Mouse (Mus musculus) mouse embryonic stem cell (cell line): ENCODE measurements around the gene Atg2a.
"Not testable (repeated sequence)": the region's sequence is repeated elsewhere in the genome, so short reads cannot be mapped to it uniquely, and the experiment has no call there.

ENCODE experiments used
- in situ Hi-C, 2 experiments: fragments of 300-500 bp; cut with MboI; formaldehyde crosslinking; loops; 1 replicate in 1 of 2; 3 replicates in 1 of 2; pipeline ENCODE4 v1.14.3; 2019 to 2020; ENCODE audit warnings: low sequenced_read_pairs in 2 of 2, low pct_unique_long_range_greater_than_20kb in 1 of 2, mixed read lengths in 1 of 2; ENCODE audit not compliant: unreplicated experiment in 1 of 2

Gene Atg2a

DNA sequence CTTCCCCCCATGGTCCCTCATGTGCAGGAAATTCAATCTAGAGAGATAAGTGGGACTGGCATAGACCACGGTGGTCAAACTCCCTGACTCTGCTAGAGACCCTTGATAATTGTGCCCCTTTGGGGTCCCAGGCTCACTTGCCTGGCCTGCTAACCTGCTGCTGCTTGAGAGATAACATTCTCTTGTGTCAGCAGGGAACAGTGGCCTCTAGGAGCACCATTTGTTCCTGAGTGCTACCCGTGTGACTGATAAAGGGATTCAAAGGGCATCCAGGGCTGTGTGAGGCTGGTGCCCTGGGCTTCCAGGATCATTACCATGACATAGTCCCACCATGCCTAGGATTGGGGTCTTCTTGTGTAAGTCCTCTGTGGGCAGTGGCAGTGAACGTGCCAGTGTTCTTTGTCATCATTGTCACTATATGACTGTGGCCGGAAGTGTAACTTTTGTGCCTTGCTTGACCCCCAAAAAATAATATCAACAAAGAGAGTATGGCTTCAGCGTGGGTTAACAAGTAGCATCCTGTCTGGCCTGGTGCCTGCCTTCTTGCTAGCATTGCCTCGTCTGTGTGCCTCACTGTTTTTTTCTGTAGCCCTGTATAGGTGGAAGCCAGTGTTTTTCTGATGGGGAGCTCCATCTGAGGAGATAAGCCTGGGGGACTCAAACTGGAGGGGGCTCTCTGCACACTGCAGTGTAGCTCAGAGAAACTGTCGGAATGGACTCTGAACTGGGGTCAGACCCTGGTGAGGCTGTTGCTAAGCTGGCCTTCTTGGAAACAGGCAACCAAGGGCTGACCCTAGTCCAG is 44.4 kb downstream of the Atg2a start:
- in situ Hi-C loops = no loop called here

DNA sequence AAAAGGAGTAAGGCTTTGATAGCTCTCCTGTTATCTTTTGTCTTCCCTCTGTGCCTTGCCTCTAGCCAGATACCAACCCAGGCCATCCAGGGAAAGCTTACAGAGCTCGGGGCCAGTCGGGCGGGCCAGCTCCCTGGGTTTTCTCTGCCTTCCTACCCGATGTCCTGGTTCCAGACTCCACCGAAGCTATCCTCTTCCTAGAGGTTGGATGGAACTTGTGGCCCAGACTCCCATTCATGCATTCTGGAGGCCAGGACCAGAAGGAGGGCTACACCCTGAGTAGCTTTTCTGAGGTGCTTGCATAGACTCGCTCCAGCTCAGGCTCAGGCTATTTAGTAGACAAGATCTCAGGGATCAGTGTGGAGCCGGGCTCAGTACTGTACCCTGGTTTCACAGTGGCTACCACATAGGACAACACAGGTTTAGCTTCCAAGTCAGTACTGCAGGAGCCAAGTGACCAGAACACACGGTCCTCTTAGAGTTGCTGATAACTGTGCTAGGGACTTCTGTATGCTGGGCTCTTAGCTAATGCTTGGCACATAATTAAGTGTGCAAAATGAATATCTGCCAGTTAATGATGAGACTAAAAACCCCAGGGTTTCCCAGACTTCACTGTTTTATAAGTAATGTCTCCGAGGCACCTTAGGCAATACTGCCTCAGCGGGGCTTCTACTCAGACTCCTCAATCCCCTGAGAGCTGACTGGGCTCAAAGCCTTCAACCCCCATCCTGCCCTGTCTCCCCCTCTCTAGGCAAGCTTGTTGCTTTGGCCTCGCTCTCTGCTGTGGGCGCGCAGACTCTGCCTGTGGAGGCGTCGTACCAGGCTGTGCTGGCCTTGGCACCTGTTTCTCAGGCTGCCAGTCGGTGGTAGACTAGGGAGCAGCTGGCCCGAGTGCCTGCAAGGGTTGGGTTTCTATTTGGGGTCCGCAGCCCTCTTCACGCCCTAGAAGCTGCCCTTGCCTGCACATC is 45.2 kb downstream of the Atg2a start:
- in situ Hi-C loops = no loop called here

DNA sequence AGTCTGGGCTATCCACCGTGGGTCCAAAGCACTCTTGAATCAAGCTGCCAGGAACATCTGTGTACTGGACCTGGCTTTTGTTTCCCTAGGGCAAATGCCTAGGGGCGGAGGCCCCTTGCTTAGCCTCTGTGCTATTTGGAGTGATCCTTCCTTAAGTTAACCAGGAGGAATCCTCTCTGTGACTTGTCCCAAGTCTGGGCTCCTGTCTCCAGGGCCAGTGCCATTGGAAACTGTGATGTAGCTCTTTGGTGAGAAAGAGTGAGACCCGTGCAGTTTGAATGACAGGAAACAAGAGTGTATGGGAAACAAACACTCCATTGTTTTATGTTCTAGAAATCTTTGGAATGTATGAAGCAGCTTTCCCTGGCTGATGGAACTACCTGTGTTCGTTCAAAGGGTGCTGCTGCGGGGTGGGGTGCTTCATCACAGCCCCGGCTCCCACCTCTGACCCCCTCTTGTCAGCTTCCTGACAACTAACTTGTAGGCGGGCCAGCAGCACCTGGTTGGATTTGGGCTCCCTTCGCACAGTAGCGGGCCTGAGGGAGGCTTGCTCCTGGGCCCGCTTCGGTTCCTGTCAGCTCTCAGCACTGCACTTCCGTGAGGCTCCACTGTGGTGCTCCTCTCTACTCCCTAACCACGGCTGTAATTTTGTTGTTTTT is 46.9 kb downstream of the Atg2a start:
- in situ Hi-C loops = no loop called here

GRCm38 (mm10) chr19:6289696-6290238 is 48.3 kb downstream of the Atg2a start:
- in situ Hi-C loops = no loop called here

DNA sequence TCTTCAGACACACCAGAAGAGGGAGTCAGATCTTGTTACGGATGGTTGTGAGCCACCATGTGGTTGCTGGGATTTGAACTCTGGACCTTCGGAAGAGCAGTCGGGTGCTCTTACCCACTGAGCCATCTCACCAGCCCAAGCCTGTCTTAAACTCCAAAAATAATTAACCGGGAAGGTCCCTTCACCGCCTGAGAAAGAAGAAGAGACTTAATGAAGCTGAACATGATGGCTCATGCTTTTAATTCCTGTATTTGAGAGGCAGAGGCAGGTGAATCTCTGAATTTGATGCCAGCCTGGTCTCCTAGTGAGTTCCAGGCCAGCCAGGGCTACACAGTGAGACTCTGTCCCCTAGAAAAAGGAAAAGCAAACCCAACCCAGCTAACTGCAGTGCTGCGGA is 49.2 kb downstream of the Atg2a start:
- in situ Hi-C loops = not testable (repeated sequence)

- in situ Hi-C loops = no loop called here
These were observed 49.8 kb downstream of the Atg2a start for GRCm38 (mm10) chr19:6291117-6291781.

DNA sequence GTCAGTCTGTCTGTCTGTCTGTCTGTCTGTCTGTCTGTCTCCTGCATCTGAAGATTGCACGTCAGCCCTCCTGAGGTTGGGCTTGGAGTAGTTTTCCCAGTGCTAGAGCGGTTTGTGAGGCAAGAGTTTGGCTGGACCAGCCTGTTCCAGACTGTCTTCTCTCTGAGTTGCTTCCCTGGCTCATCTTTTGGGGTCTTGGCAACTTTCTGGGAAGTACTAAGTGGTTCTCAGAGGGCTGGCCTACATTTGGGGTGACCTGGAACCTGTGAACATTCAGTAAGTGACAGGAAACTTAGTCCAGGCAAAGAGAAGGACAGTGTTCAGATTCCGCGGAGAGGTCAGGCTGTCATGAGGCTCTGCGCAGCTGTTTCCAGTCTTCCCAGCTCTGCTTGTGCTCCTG is 50.8 kb downstream of the Atg2a start:
- in situ Hi-C loops = no loop called here

GRCm38 (mm10) chr19:6294301-6294700 is 52.8 kb downstream of the Atg2a start:
- in situ Hi-C loops = no loop called here

GRCm38 (mm10) chr19:6296551-6297210 is 55.2 kb downstream of the Atg2a start:
- in situ Hi-C loops = no loop called here

- in situ Hi-C loops = no loop called here
These were observed 56.2 kb downstream of the Atg2a start for GRCm38 (mm10) chr19:6297641-6298040.

- in situ Hi-C loops = no loop called here
These were observed 57.5 kb downstream of the Atg2a start for GRCm38 (mm10) chr19:6299003-6299402.

DNA sequence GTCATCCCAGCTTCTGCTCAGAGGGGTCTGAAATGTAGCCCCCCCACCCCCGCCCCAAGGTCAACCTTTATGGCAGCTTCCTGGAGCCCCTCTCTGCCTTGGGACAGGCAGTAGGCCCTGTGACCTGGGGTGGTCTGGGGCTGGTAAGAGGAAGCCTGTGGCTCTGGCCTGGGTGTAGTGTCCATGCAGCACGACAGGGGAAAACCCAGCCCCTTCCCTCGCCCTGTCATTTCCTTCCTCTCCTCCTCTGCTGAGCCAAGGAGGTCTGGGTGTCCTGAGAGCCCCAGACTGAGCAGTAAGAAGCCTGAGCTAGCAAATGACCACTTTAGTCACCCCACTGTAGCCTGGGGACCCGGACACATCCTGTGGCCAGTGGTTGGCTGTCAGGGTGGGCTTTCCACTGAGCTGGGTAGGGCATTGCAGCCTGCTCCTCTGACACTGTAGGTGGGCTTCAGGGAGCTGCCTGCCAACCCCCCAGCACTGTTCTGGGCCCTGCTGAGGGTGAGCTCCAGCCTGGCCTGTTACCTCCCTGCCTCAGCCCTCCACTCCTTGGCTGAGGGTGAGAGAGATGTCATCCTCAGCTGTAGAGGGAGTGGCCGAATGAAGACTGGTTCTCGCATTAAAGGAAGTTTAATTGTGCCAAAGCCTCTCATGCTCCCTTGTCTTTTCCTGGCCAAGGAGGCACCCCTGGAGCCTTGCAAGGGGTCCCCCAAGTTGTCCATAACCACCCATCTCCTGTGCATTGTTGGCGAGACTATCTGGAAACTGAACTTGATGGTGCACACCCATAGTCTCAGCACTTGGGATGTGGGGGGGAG is 58.2 kb downstream of the Atg2a start:
- in situ Hi-C loops = no loop called here

- in situ Hi-C loops = no loop called here
These were observed 59.0 kb downstream of the Atg2a start for GRCm38 (mm10) chr19:6300402-6300841.

- in situ Hi-C loops = no loop called here
These were observed 60.6 kb downstream of the Atg2a start for GRCm38 (mm10) chr19:6302114-6302513.

- in situ Hi-C loops = no loop called here
These were observed 61.1 kb downstream of the Atg2a start for GRCm38 (mm10) chr19:6302522-6302921.

DNA sequence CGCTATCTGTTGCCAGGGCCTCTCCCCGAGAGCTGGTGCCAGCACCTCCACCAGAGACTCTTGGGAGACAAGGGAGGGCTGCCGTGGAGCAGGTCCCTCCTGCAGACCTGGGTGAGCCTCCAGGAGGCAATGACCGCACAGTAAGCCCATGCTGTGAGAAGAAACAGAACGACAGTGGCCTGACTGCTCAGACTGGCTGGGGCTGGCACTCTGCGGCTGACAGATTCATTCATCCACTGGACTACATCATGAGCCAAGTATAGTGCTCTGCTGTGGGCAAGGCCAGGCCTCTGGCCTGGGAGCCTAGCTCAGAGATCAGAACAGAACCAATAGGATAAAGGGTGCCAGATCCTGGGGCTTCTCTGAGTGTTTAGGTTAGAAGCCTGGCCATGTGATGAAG is 62.4 kb downstream of the Atg2a start:
- in situ Hi-C loops = no loop called here
